Mouse (Mus musculus): Measurements from ENCODE around the gene Trip6. TPM values are rescaled to one million over a fixed set of nuclear protein-coding genes. Genes with fewer than 3 reads are reported as not detected.

The Trip6 gene
- polyA plus RNA-seq, 1 experiment: 8.4 TPM

- Histone ChIP-seq H3K27ac (ENCODE audit: insufficient read depth, low read length) (0 out of 2 replicates have a peak overlapping the region, but pooled peaks have one; percentile 21), H3K4me3 (ENCODE audit: insufficient read depth, low read length) (peak overlapping the region; percentile 27; the same call in 1 of the 2 replicates), H3K4me1 (ENCODE audit: control insufficient read depth, insufficient read depth, low read length) (no peaks in the 10 kb centered on the region)
- TF ChIP-seq POLR2A (IDR thresholded peaks at IDR 0.05; ENCODE audit: extremely low read depth, insufficient read depth, low read length): no peak
- no peak for TF ChIP-seq CTCF (IDR thresholded peaks at IDR 0.05; ENCODE audit: extremely low read depth, insufficient read depth, low read length)
Observed at GRCm38 (mm10) chr5:137348482-137349383, 34.5 kb upstream of the Trip6 start.

- TF ChIP-seq CTCF (IDR thresholded peaks at IDR 0.05; ENCODE audit: extremely low read depth, insufficient read depth, low read length) (no peak), POLR2A (IDR thresholded peaks at IDR 0.05; ENCODE audit: extremely low read depth, insufficient read depth, low read length) (no peak)
- Histone ChIP-seq H3K4me3 (ENCODE audit: insufficient read depth, low read length) (no peak overlapping the region), H3K4me1 (ENCODE audit: control insufficient read depth, insufficient read depth, low read length) (no peaks in the 10 kb centered on the region), H3K27ac (ENCODE audit: insufficient read depth, low read length) (no peak overlapping the region)
Observed at GRCm38 (mm10) chr5:137347856-137348255, 33.7 kb upstream of the Trip6 start.

GRCm38 (mm10) chr5:137346983-137347382 lies 32.8 kb upstream of the Trip6 start:
- no peak overlapping the region for H3K27ac ChIP-seq (ENCODE audit: insufficient read depth, low read length)
- TF ChIP-seq CTCF (IDR thresholded peaks at IDR 0.05; ENCODE audit: extremely low read depth, insufficient read depth, low read length): no peak
- no peak for TF ChIP-seq POLR2A (IDR thresholded peaks at IDR 0.05; ENCODE audit: extremely low read depth, insufficient read depth, low read length)
- H3K4me3 ChIP-seq (ENCODE audit: insufficient read depth, low read length): no peak overlapping the region

GRCm38 (mm10) chr5:137346388-137346787 lies 32.2 kb upstream of the Trip6 start:
- H3K4me3 ChIP-seq (ENCODE audit: insufficient read depth, low read length): no peak overlapping the region
- H3K4me1 ChIP-seq (ENCODE audit: control insufficient read depth, insufficient read depth, low read length): no peaks in the 10 kb centered on the region
- TF ChIP-seq CTCF (IDR thresholded peaks at IDR 0.05; ENCODE audit: extremely low read depth, insufficient read depth, low read length) (no peak), POLR2A (IDR thresholded peaks at IDR 0.05; ENCODE audit: extremely low read depth, insufficient read depth, low read length) (no peak)

More at GRCm38 (mm10) chr5:137346983-137347382, 32.8 kb upstream of the Trip6 start:
- no peaks in the 10 kb centered on the region for H3K4me1 ChIP-seq (ENCODE audit: control insufficient read depth, insufficient read depth, low read length)

GRCm38 (mm10) chr5:137345821-137346220 lies 31.6 kb upstream of the Trip6 start:
- TF ChIP-seq CTCF (IDR thresholded peaks at IDR 0.05; ENCODE audit: extremely low read depth, insufficient read depth, low read length): no peak
- TF ChIP-seq POLR2A (IDR thresholded peaks at IDR 0.05; ENCODE audit: extremely low read depth, insufficient read depth, low read length): no peak
- no peak overlapping the region for H3K27ac ChIP-seq (ENCODE audit: insufficient read depth, low read length)
- H3K4me1 ChIP-seq (ENCODE audit: control insufficient read depth, insufficient read depth, low read length): no peaks in the 10 kb centered on the region
- no peak overlapping the region for H3K4me3 ChIP-seq (ENCODE audit: insufficient read depth, low read length)

More at GRCm38 (mm10) chr5:137346388-137346787, 32.2 kb upstream of the Trip6 start:
- H3K27ac ChIP-seq (ENCODE audit: insufficient read depth, low read length): no peak overlapping the region

GRCm38 (mm10) chr5:137343869-137344268 lies 29.7 kb upstream of the Trip6 start:
- no peak overlapping the region for H3K4me3 ChIP-seq (ENCODE audit: insufficient read depth, low read length)
- H3K27ac ChIP-seq (ENCODE audit: insufficient read depth, low read length): no peak overlapping the region
- TF ChIP-seq CTCF (IDR thresholded peaks at IDR 0.05; ENCODE audit: extremely low read depth, insufficient read depth, low read length) (no peak), POLR2A (IDR thresholded peaks at IDR 0.05; ENCODE audit: extremely low read depth, insufficient read depth, low read length) (no peak)
- H3K4me1 ChIP-seq (ENCODE audit: control insufficient read depth, insufficient read depth, low read length): no peaks in the 10 kb centered on the region

- H3K27ac ChIP-seq (ENCODE audit: insufficient read depth, low read length): no peak overlapping the region
- H3K4me3 ChIP-seq (ENCODE audit: insufficient read depth, low read length): no peak overlapping the region
- no peak for TF ChIP-seq CTCF (IDR thresholded peaks at IDR 0.05; ENCODE audit: extremely low read depth, insufficient read depth, low read length)
- TF ChIP-seq POLR2A (IDR thresholded peaks at IDR 0.05; ENCODE audit: extremely low read depth, insufficient read depth, low read length): no peak
- no peaks in the 10 kb centered on the region for H3K4me1 ChIP-seq (ENCODE audit: control insufficient read depth, insufficient read depth, low read length)
Observed at GRCm38 (mm10) chr5:137343412-137343811, 29.2 kb upstream of the Trip6 start.

- TF ChIP-seq CTCF (IDR thresholded peaks at IDR 0.05; ENCODE audit: extremely low read depth, insufficient read depth, low read length): no peak
- TF ChIP-seq POLR2A (IDR thresholded peaks at IDR 0.05; ENCODE audit: extremely low read depth, insufficient read depth, low read length): no peak
- Histone ChIP-seq H3K4me1 (ENCODE audit: control insufficient read depth, insufficient read depth, low read length) (no peaks in the 10 kb centered on the region), H3K27ac (ENCODE audit: insufficient read depth, low read length) (no peak overlapping the region), H3K4me3 (ENCODE audit: insufficient read depth, low read length) (no peak overlapping the region)
Observed at GRCm38 (mm10) chr5:137342407-137343012, 28.3 kb upstream of the Trip6 start.

- Histone ChIP-seq H3K4me3 (ENCODE audit: insufficient read depth, low read length) (0 out of 2 replicates have a peak overlapping the region, but pooled peaks have one; percentile 61), H3K27ac (ENCODE audit: insufficient read depth, low read length) (no peak overlapping the region), H3K4me1 (ENCODE audit: control insufficient read depth, insufficient read depth, low read length) (no peaks in the 10 kb centered on the region)
- no peak for TF ChIP-seq CTCF (IDR thresholded peaks at IDR 0.05; ENCODE audit: extremely low read depth, insufficient read depth, low read length)
- TF ChIP-seq POLR2A (IDR thresholded peaks at IDR 0.05; ENCODE audit: extremely low read depth, insufficient read depth, low read length): no peak
Observed at GRCm38 (mm10) chr5:137340222-137340621, 26.0 kb upstream of the Trip6 start.
